Mouse (Mus musculus): ENCODE results near the gene Upf3a.

The Upf3a gene

DNA sequence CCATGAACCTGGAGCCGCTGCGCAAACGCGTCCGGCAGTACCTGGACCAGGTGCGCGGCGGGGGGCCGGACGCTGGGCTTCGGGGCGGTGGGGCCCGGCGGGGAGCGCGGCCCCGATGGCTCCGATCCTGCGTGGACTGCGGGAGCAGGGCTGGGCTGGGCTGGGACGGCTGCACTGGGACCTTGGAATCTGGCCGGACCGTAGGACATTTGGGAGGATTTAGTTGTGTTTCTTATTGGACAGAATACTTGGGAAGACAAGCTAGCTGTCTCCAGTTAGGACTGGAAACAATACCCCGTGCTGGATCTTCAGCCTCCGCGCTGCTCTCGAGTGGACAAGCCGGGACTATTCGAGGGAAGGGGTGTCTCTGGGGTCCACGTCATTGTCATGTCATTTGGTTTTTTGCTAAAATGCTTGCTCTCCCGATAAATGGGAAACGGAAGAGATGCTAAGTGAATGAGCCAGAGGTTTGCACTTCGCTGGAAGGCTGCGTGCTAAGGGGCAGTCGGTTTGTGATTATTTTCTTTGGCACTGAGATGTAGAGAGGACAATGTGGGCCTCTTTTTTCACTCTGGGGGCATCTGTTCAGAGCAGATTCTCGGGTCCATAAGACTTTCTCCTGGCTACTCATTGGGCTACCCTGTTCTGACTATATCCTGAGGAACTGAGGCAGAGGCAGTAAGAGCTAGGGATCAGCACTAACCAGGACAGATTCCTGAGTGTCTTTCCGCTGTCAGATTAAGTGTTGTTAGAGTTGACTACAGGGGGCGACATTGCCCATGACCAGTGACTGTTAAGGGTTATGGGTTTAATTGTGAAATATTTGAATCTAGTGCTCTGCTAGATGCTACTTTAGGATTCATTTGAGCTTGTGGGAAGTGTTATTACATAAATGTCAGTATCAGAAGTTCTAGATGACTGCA, 27.3 kb upstream of the Upf3a start:
- Histone ChIP-seq H3K4me3 (replicated peaks; ENCODE audit: low read length) (peak overlapping the region; percentile 97), H3K27me3 (ENCODE audit: insufficient read depth, low read length) (no peaks in the 10 kb centered on the region), H3K9me3 (ENCODE audit: low read length) (no peaks in the 10 kb centered on the region), H3K36me3 (ENCODE audit: insufficient read depth, low read length) (peaks cover 31% of the 10 kb centered on the region), H3K4me1 (replicated peaks; ENCODE audit: low read depth, low read length) (peaks cover 20% of the 10 kb centered on the region)
- peak; percentile 47 for TF ChIP-seq CTCF (conservative IDR thresholded peaks at IDR 0.05; ENCODE audit: low read length)
- TF ChIP-seq POU5F1 (IDR thresholded peaks at IDR 0.05; ENCODE audit: borderline replicate concordance, low read length), result no peak
- TF ChIP-seq NANOG (IDR thresholded peaks at IDR 0.05; ENCODE audit: borderline replicate concordance, low read length), result no peak

DNA sequence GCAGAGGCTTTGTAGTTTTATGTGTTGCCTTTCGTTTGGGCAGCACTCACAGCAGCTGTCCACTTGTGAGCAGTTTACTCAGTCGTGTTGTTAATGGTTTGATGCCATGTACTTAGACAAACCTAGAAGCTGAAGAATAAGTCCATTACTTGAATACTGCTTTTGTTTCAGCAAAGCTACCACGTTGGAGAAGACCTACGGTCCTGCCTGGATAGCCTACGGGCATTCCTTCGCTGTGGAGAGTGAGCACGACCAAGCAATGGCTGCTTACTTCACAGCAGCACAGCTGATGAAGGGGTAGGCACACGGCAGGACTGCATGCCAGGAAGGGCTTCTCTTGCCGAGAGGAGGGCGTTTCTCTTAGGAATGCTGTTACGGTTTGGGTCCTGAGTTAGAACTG, 16.2 kb upstream of the Upf3a start:
- no peak for TF ChIP-seq POU5F1 (IDR thresholded peaks at IDR 0.05; ENCODE audit: borderline replicate concordance, low read length)
- no peak for TF ChIP-seq NANOG (IDR thresholded peaks at IDR 0.05; ENCODE audit: borderline replicate concordance, low read length)
- no peak for TF ChIP-seq CTCF (conservative IDR thresholded peaks at IDR 0.05; ENCODE audit: low read length)
- no peaks in the 10 kb centered on the region for H3K9me3 ChIP-seq (ENCODE audit: low read length)
- peaks cover 95% of the 10 kb centered on the region for H3K36me3 ChIP-seq (ENCODE audit: insufficient read depth, low read length)
- H3K27me3 ChIP-seq (ENCODE audit: insufficient read depth, low read length), result no peaks in the 10 kb centered on the region
- H3K4me1 ChIP-seq (replicated peaks; ENCODE audit: low read depth, low read length), result peaks cover 5% of the 10 kb centered on the region; the same call in 1 of the 2 replicates
- no peak overlapping the region for H3K4me3 ChIP-seq (replicated peaks; ENCODE audit: low read length)

DNA sequence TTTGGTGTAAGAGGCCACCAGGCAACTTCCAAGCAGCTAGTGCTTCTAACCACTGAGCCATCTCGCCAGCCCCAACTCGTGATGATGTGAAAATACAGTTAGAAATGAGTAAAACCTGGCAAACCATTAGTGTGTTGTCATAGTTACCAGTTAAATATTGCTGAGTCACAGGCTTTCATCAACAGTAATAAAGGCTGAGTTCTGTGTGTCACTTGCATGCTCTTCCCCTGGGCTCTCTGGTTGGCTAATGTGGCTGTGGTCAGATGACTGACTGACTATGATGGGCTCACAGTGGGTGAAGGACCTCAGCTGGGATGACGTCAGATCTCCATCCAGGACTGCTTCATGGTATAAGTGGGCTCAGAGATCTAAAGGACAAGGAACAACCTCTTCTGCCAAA, 4.9 kb upstream of the Upf3a start:
- H3K36me3 ChIP-seq (ENCODE audit: insufficient read depth, low read length), result peaks cover 68% of the 10 kb centered on the region
- H3K4me3 ChIP-seq (replicated peaks; ENCODE audit: low read length), result no peak overlapping the region
- H3K4me1 ChIP-seq (replicated peaks; ENCODE audit: low read depth, low read length), result peaks cover 15% of the 10 kb centered on the region
- no peak for TF ChIP-seq NANOG (IDR thresholded peaks at IDR 0.05; ENCODE audit: borderline replicate concordance, low read length)
- no peak for TF ChIP-seq CTCF (conservative IDR thresholded peaks at IDR 0.05; ENCODE audit: low read length)
- no peak for TF ChIP-seq POU5F1 (IDR thresholded peaks at IDR 0.05; ENCODE audit: borderline replicate concordance, low read length)
- no peaks in the 10 kb centered on the region for H3K27me3 ChIP-seq (ENCODE audit: insufficient read depth, low read length)
- H3K9me3 ChIP-seq (ENCODE audit: low read length), result no peaks in the 10 kb centered on the region

DNA sequence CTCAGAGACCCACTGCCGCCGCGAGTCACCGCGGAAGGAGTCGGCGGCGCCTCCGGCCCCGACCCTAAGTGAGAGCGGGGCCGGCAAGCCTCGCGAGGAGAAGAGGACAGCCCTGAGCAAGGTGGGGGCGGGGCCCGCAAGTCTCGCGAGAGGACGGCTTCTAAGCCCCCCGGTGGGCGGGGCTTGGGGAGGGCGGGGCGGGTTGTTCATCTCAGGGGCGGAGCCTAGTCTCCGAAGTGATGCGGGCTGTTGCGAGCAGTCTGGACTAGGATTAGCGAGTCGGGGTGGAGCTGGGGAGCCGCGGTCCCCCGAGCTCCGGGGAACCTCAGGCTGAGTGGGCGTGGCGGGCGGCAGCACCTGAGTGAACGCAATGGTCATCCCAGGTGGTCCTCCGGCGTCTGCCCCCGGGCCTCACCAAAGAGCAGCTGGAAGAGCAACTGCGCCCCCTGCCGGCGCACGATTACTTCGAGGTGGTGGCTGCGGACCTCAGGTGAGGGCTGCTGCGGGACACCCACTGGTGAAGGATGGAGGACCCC, 417 bp downstream of the Upf3a start:
- peaks cover 43% of the 10 kb centered on the region for H3K36me3 ChIP-seq (ENCODE audit: insufficient read depth, low read length)
- H3K27me3 ChIP-seq (ENCODE audit: insufficient read depth, low read length), result no peaks in the 10 kb centered on the region
- TF ChIP-seq POU5F1 (IDR thresholded peaks at IDR 0.05; ENCODE audit: borderline replicate concordance, low read length) (no peak), CTCF (conservative IDR thresholded peaks at IDR 0.05; ENCODE audit: low read length) (peak; percentile 66)
- H3K9me3 ChIP-seq (ENCODE audit: low read length), result no peaks in the 10 kb centered on the region
- H3K4me3 ChIP-seq (replicated peaks; ENCODE audit: low read length), result peak overlapping the region; percentile 89
- H3K4me1 ChIP-seq (replicated peaks; ENCODE audit: low read depth, low read length), result peaks cover 19% of the 10 kb centered on the region

GRCm38 (mm10) chr8:13789606-13790005, 4.2 kb downstream of the Upf3a start:
- Histone ChIP-seq H3K9me3 (ENCODE audit: low read length) (no peaks in the 10 kb centered on the region), H3K4me1 (replicated peaks; ENCODE audit: low read depth, low read length) (peaks cover 14% of the 10 kb centered on the region), H3K36me3 (ENCODE audit: insufficient read depth, low read length) (peaks cover 53% of the 10 kb centered on the region), H3K27me3 (ENCODE audit: insufficient read depth, low read length) (no peaks in the 10 kb centered on the region), H3K4me3 (replicated peaks; ENCODE audit: low read length) (no peak overlapping the region)
- no peak for TF ChIP-seq NANOG (IDR thresholded peaks at IDR 0.05; ENCODE audit: borderline replicate concordance, low read length)
- TF ChIP-seq CTCF (conservative IDR thresholded peaks at IDR 0.05; ENCODE audit: low read length), result no peak
- no peak for TF ChIP-seq POU5F1 (IDR thresholded peaks at IDR 0.05; ENCODE audit: borderline replicate concordance, low read length)

- Histone ChIP-seq H3K4me3 (replicated peaks; ENCODE audit: low read length) (no peak overlapping the region), H3K4me1 (replicated peaks; ENCODE audit: low read depth, low read length) (no peaks in the 10 kb centered on the region), H3K27me3 (ENCODE audit: insufficient read depth, low read length) (no peaks in the 10 kb centered on the region), H3K36me3 (ENCODE audit: insufficient read depth, low read length) (peaks cover 78% of the 10 kb centered on the region), H3K9me3 (ENCODE audit: low read length) (no peaks in the 10 kb centered on the region)
- TF ChIP-seq NANOG (IDR thresholded peaks at IDR 0.05; ENCODE audit: borderline replicate concordance, low read length) (no peak), POU5F1 (IDR thresholded peaks at IDR 0.05; ENCODE audit: borderline replicate concordance, low read length) (no peak), CTCF (conservative IDR thresholded peaks at IDR 0.05; ENCODE audit: low read length) (no peak)
Measured at GRCm38 (mm10) chr8:13793097-13793745, 7.8 kb downstream of the Upf3a start.

- Histone ChIP-seq H3K4me1 (replicated peaks; ENCODE audit: low read depth, low read length) (no peaks in the 10 kb centered on the region), H3K9me3 (ENCODE audit: low read length) (no peaks in the 10 kb centered on the region), H3K4me3 (replicated peaks; ENCODE audit: low read length) (no peak overlapping the region), H3K36me3 (ENCODE audit: insufficient read depth, low read length) (peaks cover 78% of the 10 kb centered on the region), H3K27me3 (ENCODE audit: insufficient read depth, low read length) (no peaks in the 10 kb centered on the region)
- TF ChIP-seq CTCF (conservative IDR thresholded peaks at IDR 0.05; ENCODE audit: low read length) (no peak), NANOG (IDR thresholded peaks at IDR 0.05; ENCODE audit: borderline replicate concordance, low read length) (no peak), POU5F1 (IDR thresholded peaks at IDR 0.05; ENCODE audit: borderline replicate concordance, low read length) (no peak)
Measured at GRCm38 (mm10) chr8:13793746-13794101, 8.3 kb downstream of the Upf3a start.

DNA sequence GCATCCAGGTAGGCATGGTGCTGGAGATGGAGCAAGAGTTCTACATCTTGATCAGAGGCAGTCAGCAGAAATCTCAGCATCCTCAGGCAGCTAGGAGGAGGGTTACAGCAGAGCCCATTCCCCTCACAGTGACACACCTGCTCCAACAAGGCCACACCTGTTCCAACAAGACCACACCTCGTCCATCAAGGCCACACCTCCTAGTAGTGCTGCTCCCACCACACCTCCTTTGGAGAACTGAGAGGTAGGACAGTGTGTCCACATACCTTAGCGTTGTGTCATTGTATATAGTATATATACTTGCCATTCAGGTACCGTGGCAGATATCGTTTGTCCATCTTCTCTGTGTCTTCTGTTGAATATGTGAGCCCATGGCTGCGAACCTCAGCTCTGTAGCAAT, 12.3 kb downstream of the Upf3a start:
- Histone ChIP-seq H3K9me3 (ENCODE audit: low read length) (no peaks in the 10 kb centered on the region), H3K4me1 (replicated peaks; ENCODE audit: low read depth, low read length) (peaks cover 9% of the 10 kb centered on the region), H3K36me3 (ENCODE audit: insufficient read depth, low read length) (peaks cover 64% of the 10 kb centered on the region), H3K27me3 (ENCODE audit: insufficient read depth, low read length) (no peaks in the 10 kb centered on the region), H3K4me3 (replicated peaks; ENCODE audit: low read length) (no peak overlapping the region)
- TF ChIP-seq CTCF (conservative IDR thresholded peaks at IDR 0.05; ENCODE audit: low read length) (no peak), NANOG (IDR thresholded peaks at IDR 0.05; ENCODE audit: borderline replicate concordance, low read length) (no peak)
